Mouse (Mus musculus) hindbrain, embryonic 16.5 days (tissue): ENCODE measurements around the gene 2010109A12Rik. TPM values are rescaled to one million over a fixed set of nuclear protein-coding genes. Genes with fewer than 3 reads are reported as not detected.
A peak's percentile ranks its signal among the peaks of the same experiment; 100 is the strongest.

ENCODE experiments used
- ATAC-seq: fragments of 200-750 bp; cut with Nextera tagmentation; 2 replicates; pipeline ENCODE4 v1.8.0; 2017; ENCODE audit warnings: moderate TSS enrichment, moderate library complexity
- H3K27ac ChIP-seq: fragments of 300-500 bp; sonication (generic); 2 replicates; pipeline ENCODE4 v1.5.1; 2014; ENCODE audit warnings: low read depth, mild to moderate bottlenecking, control low read depth, low read length, moderate library complexity
- H3K27me3 ChIP-seq: fragments of 300-500 bp; sonication (generic); replicated peaks from 2 replicates; pipeline ENCODE4 v1.6.1; 2014; ENCODE audit warnings: low read length; ENCODE audit not compliant: control insufficient read depth, insufficient read depth
- H3K36me3 ChIP-seq: fragments of 300-500 bp; sonication (generic); 2 replicates; pipeline ENCODE4 v1.6.1; 2014; ENCODE audit warnings: mild to moderate bottlenecking, low read length, moderate library complexity, mixed read lengths; ENCODE audit not compliant: control insufficient read depth, insufficient read depth
- H3K4me1 ChIP-seq: fragments of 300-500 bp; sonication (generic); 2 replicates; pipeline ENCODE4 v1.6.1; 2014; ENCODE audit warnings: low read depth, low read length; ENCODE audit not compliant: control insufficient read depth, insufficient read depth
- H3K4me2 ChIP-seq: fragments of 300-500 bp; sonication (generic); 2 replicates; pipeline ENCODE4 v1.6.1; 2014; ENCODE audit warnings: mild to moderate bottlenecking, low read length, control low read depth, moderate library complexity
- H3K4me3 ChIP-seq: fragments of 300-500 bp; sonication (generic); 2 replicates; pipeline ENCODE4 v1.5.1; 2014; ENCODE audit warnings: mild to moderate bottlenecking, low read length, control low read depth, moderate library complexity
- H3K9ac ChIP-seq: fragments of 300-500 bp; sonication (generic); 2 replicates; pipeline ENCODE4 v1.6.1; 2014; ENCODE audit warnings: low read depth, mild to moderate bottlenecking, control low read depth, low read length, moderate library complexity
- H3K9me3 ChIP-seq: fragments of 300-500 bp; sonication (generic); 2 replicates; pipeline ENCODE4 v1.6.1; 2014; ENCODE audit warnings: mild to moderate bottlenecking, low read length, moderate library complexity; ENCODE audit not compliant: control insufficient read depth
- WGBS: fragments of 180-500 bp; shearing (Covaris S2); extraction: QIAGEN DNeasy Blood & Tissue Kit; methylation state at CpG from one replicate; pipeline ENCODE4 v1.1.7; 2014; 5-methylcytosine and 5-hydroxymethylcytosine counted together
- polyA plus RNA-seq: library from polyadenylated mRNA; unstranded; fragments of >200 nt; fragmentation: Nextera tagmentation; extraction: Ambion mirVana; gene quantifications from 2 replicates; pipeline ENCODE4 v1.2.1, GENCODE M21; 2015

The 2010109A12Rik gene
- polyA plus RNA-seq, 1 experiment from 2014 or later, result 0.95 TPM

- Histone ChIP-seq H3K4me2 (no peak overlapping the region), H3K4me1 (no peaks in the 10 kb centered on the region), H3K9ac (no peak overlapping the region), H3K4me3 (no peak overlapping the region), H3K27me3 (no peaks in the 10 kb centered on the region), H3K27ac (no peak overlapping the region), H3K9me3 (no peaks in the 10 kb centered on the region), H3K36me3 (no peaks in the 10 kb centered on the region)
- ATAC-seq, result no peak
- WGBS, result 80% methylated on average over 4 of the region's 4 CpGs
Observed at GRCm38 (mm10) chr5:93236541-93236940, 30.2 kb downstream of the 2010109A12Rik start.

GRCm38 (mm10) chr5:93239590-93240544 lies 33.5 kb downstream of the 2010109A12Rik start:
- no peak overlapping the region for H3K4me2 ChIP-seq
- H3K4me1 ChIP-seq, result no peaks in the 10 kb centered on the region
- ATAC-seq, result no peak
- H3K9ac ChIP-seq, result no peak overlapping the region
- no peaks in the 10 kb centered on the region for H3K9me3 ChIP-seq
- H3K4me3 ChIP-seq, result no peak overlapping the region
- whole genome bisulfite sequencing, result 85% methylated on average over 8 of the region's 8 CpGs
- no peaks in the 10 kb centered on the region for H3K36me3 ChIP-seq
- H3K27ac ChIP-seq, result no peak overlapping the region
- H3K27me3 ChIP-seq, result no peaks in the 10 kb centered on the region

- no peak overlapping the region for H3K9ac ChIP-seq
- H3K27me3 ChIP-seq, result no peaks in the 10 kb centered on the region
- no peaks in the 10 kb centered on the region for H3K4me1 ChIP-seq
- 0 out of 2 replicates have a peak, but pooled peaks have one; percentile 56 for ATAC-seq
- no peaks in the 10 kb centered on the region for H3K36me3 ChIP-seq
- H3K27ac ChIP-seq, result no peak overlapping the region
- WGBS, result 42% methylated on average over 2 of the region's 2 CpGs
- no peaks in the 10 kb centered on the region for H3K9me3 ChIP-seq
- H3K4me3 ChIP-seq, result no peak overlapping the region
- H3K4me2 ChIP-seq, result no peak overlapping the region
Observed at GRCm38 (mm10) chr5:93245280-93245679, 39.0 kb downstream of the 2010109A12Rik start.

- Histone ChIP-seq H3K9me3 (no peaks in the 10 kb centered on the region), H3K9ac (no peak overlapping the region), H3K27ac (no peak overlapping the region)
Observed at GRCm38 (mm10) chr5:93249940-93250578, 43.7 kb downstream of the 2010109A12Rik start.

GRCm38 (mm10) chr5:93251001-93251760 lies 44.9 kb downstream of the 2010109A12Rik start:
- Histone ChIP-seq H3K4me1 (no peaks in the 10 kb centered on the region), H3K9me3 (no peaks in the 10 kb centered on the region), H3K27me3 (no peaks in the 10 kb centered on the region), H3K9ac (no peak overlapping the region), H3K27ac (no peak overlapping the region), H3K4me3 (no peak overlapping the region), H3K36me3 (no peaks in the 10 kb centered on the region), H3K4me2 (no peak overlapping the region)
- no peak for ATAC-seq
- 87% methylated on average over 12 of the region's 12 CpGs for WGBS

More at GRCm38 (mm10) chr5:93249940-93250578, 43.7 kb downstream of the 2010109A12Rik start:
- Histone ChIP-seq H3K4me1 (no peaks in the 10 kb centered on the region), H3K4me3 (no peak overlapping the region), H3K36me3 (no peaks in the 10 kb centered on the region), H3K4me2 (no peak overlapping the region), H3K27me3 (no peaks in the 10 kb centered on the region)
- no peak for ATAC-seq
- 86% methylated on average over 6 of the region's 6 CpGs for WGBS

GRCm38 (mm10) chr5:93255759-93256265 lies 49.5 kb downstream of the 2010109A12Rik start:
- no peak overlapping the region for H3K4me3 ChIP-seq
- no peaks in the 10 kb centered on the region for H3K4me1 ChIP-seq
- no peak for ATAC-seq
- WGBS, result 92% methylated on average over 5 of the region's 5 CpGs
- no peak overlapping the region for H3K9ac ChIP-seq
- H3K9me3 ChIP-seq, result no peaks in the 10 kb centered on the region
- no peaks in the 10 kb centered on the region for H3K36me3 ChIP-seq
- H3K27me3 ChIP-seq, result no peaks in the 10 kb centered on the region
- no peak overlapping the region for H3K27ac ChIP-seq
- no peak overlapping the region for H3K4me2 ChIP-seq

- Histone ChIP-seq H3K4me3 (no peak overlapping the region), H3K4me2 (no peak overlapping the region), H3K4me1 (no peaks in the 10 kb centered on the region), H3K9me3 (no peaks in the 10 kb centered on the region), H3K9ac (no peak overlapping the region), H3K27ac (no peak overlapping the region), H3K27me3 (no peaks in the 10 kb centered on the region), H3K36me3 (no peaks in the 10 kb centered on the region)
- no peak for ATAC-seq
Observed at GRCm38 (mm10) chr5:93256820-93257405, 50.6 kb downstream of the 2010109A12Rik start.

- Histone ChIP-seq H3K27ac (no peak overlapping the region), H3K9me3 (no peaks in the 10 kb centered on the region)
Observed at GRCm38 (mm10) chr5:93259349-93259748, 53.0 kb downstream of the 2010109A12Rik start.

More at GRCm38 (mm10) chr5:93259349-93259748, 53.0 kb downstream of the 2010109A12Rik start:
- Histone ChIP-seq H3K4me1 (no peaks in the 10 kb centered on the region), H3K9ac (no peak overlapping the region), H3K36me3 (no peaks in the 10 kb centered on the region), H3K27me3 (no peaks in the 10 kb centered on the region), H3K4me2 (no peak overlapping the region), H3K4me3 (no peak overlapping the region)
- no peak for ATAC-seq
